Mouse (Mus musculus) forebrain, embryonic 11.5 days (tissue): ENCODE measurements at regions not wholly inside any gene's neighbourhood (a gene's known extent, or its start where the extent isn't known, plus 50 kb on each side); places are given as distances from the start of the nearest gene placed in this dataset.

ENCODE experiments used
- ATAC-seq: fragments of 200-750 bp; cut with Nextera tagmentation; replicated peaks from 2 replicates; pipeline ENCODE4 v1.8.0; 2017; ENCODE audit warnings: moderate TSS enrichment; ENCODE audit not compliant: low FRiP score
- DNase-seq: peaks from one replicate; pipeline ENCODE4 v3.0.0-alpha.2; 2017; ENCODE audit warnings: low spot score
- H3K27ac ChIP-seq: fragments of 300-500 bp; sonication (generic); 2 replicates; pipeline ENCODE4 v1.5.1; 2014; ENCODE audit warnings: low read depth, low read length
- H3K27me3 ChIP-seq: fragments of 300-500 bp; sonication (generic); 2 replicates; pipeline ENCODE4 v1.6.1; 2014; ENCODE audit warnings: mild to moderate bottlenecking, low read length, mixed read lengths; ENCODE audit not compliant: control insufficient read depth, insufficient read depth
- H3K36me3 ChIP-seq: fragments of 300-500 bp; sonication (generic); 2 replicates; pipeline ENCODE4 v1.6.1; 2014; ENCODE audit warnings: mild to moderate bottlenecking, low read length, moderate library complexity, mixed read lengths; ENCODE audit not compliant: control insufficient read depth, insufficient read depth
- H3K4me1 ChIP-seq: fragments of 300-500 bp; sonication (generic); replicated peaks from 2 replicates; pipeline ENCODE4 v1.6.1; 2014; ENCODE audit warnings: low read length, mixed read lengths; ENCODE audit not compliant: control insufficient read depth, insufficient read depth
- H3K4me2 ChIP-seq: fragments of 300-500 bp; sonication (generic); 2 replicates; pipeline ENCODE4 v1.6.1; 2014; ENCODE audit warnings: low read depth, mild to moderate bottlenecking, low read length, moderate library complexity, mixed read lengths; ENCODE audit not compliant: severe bottlenecking
- H3K4me3 ChIP-seq: fragments of 300-500 bp; sonication (generic); 2 replicates; pipeline ENCODE4 v1.5.1; 2014; ENCODE audit warnings: low read depth, low read length
- H3K9ac ChIP-seq: fragments of 300-500 bp; sonication (generic); 2 replicates; pipeline ENCODE4 v1.6.1; 2014; ENCODE audit warnings: low read length
- H3K9me3 ChIP-seq: fragments of 300-500 bp; sonication (generic); 2 replicates; pipeline ENCODE4 v1.6.1; 2016; ENCODE audit warnings: low read length, mixed read lengths; ENCODE audit not compliant: control insufficient read depth
- WGBS: fragments of 180-500 bp; shearing (Covaris S2); extraction: QIAGEN DNeasy Blood & Tissue Kit; methylation state at CpG from one replicate; pipeline ENCODE4 v1.1.7; 2014; 5-methylcytosine and 5-hydroxymethylcytosine counted together

GRCm38 (mm10) chr4:153603056-153603840 lies 120.6 kb upstream of the Ajap1 start:
- H3K4me1 ChIP-seq = peaks cover 6% of the 10 kb centered on the region; the same call in 1 of the 2 replicates
- H3K4me2 ChIP-seq = no peak overlapping the region
- no peaks in the 10 kb centered on the region for H3K9me3 ChIP-seq
- DNase-seq (no peak), ATAC-seq (no peak)
- H3K9ac ChIP-seq = no peak overlapping the region
- H3K36me3 ChIP-seq = no peaks in the 10 kb centered on the region
- 84% methylated on average over 11 of the region's 11 CpGs for WGBS
- no peak overlapping the region for H3K4me3 ChIP-seq
- H3K27me3 ChIP-seq = no peaks in the 10 kb centered on the region
- no peak overlapping the region for H3K27ac ChIP-seq

DNA sequence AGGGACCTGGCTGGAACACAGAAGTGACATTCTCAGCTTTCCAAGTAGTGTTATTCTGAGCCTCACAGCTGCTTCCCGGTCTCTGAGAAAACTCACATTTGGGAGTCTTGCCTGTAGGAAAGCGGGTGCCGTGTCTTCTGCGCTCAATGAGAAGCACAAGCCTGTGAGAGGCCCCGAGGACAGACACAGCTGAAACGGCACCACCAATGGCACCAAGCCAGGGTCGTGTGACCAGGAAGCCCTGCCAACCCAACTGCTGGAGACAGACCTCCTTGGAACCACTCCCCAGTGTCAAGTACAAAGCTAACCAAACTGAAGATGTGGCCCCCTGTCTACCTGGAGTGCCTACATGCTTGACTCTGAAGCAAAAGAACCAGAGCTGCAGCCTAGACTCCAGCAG lies 121.3 kb upstream of the Ajap1 start:
- no peaks in the 10 kb centered on the region for H3K36me3 ChIP-seq
- no peaks in the 10 kb centered on the region for H3K9me3 ChIP-seq
- H3K4me2 ChIP-seq = no peak overlapping the region
- H3K27me3 ChIP-seq = no peaks in the 10 kb centered on the region
- no peak for DNase-seq
- peaks cover 6% of the 10 kb centered on the region; the same call in 1 of the 2 replicates for H3K4me1 ChIP-seq
- H3K27ac ChIP-seq = no peak overlapping the region
- no peak overlapping the region for H3K9ac ChIP-seq
- H3K4me3 ChIP-seq = no peak overlapping the region
- no peak for ATAC-seq
- 91% methylated on average over 7 of the region's 7 CpGs for WGBS

DNA sequence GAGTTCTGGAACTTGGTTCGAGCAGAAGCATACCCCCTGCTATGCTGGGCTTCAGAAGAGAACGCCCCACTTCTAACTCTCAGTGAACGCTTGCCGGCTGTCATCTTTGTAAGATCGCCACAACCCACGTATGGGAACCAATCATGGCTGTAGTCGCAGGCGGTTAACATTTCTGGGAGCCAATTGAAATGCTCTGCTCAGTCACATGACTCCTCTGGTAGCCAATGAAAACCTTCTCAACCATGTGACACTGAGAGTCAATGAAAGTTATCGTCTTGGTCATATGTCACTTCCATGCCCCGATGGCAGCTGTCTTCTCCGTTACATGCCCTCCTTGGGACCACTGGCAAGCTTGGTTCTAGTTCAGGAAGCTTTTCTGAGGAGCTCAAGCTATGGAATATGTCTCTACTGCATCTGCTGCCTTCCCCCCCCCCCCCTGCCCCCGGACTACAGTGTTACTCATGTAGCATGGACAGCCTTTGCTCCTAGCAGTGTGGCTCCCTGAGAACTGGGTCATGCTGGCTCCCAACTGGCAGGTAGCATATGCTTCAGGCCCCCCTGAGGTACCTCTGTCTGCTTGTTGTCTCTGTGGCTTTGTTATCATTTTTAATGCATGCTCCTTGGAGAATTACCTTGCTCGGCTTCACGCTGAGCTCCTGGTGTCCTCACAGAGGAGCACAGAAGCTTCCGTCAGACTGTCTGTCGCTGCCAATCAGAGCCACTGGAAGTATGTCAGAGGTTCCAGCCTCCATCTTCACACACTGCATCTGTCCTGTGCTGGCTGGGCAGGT lies 122.3 kb upstream of the Ajap1 start:
- DNase-seq = no peak
- H3K9ac ChIP-seq = no peak overlapping the region
- 92% methylated on average over 16 of the region's 16 CpGs for WGBS
- H3K4me3 ChIP-seq = no peak overlapping the region
- H3K27me3 ChIP-seq = no peaks in the 10 kb centered on the region
- H3K4me1 ChIP-seq = peaks cover 3% of the 10 kb centered on the region; the same call in 1 of the 2 replicates
- no peaks in the 10 kb centered on the region for H3K9me3 ChIP-seq
- no peak for ATAC-seq
- no peak overlapping the region for H3K27ac ChIP-seq
- no peaks in the 10 kb centered on the region for H3K36me3 ChIP-seq
- no peak overlapping the region for H3K4me2 ChIP-seq

DNA sequence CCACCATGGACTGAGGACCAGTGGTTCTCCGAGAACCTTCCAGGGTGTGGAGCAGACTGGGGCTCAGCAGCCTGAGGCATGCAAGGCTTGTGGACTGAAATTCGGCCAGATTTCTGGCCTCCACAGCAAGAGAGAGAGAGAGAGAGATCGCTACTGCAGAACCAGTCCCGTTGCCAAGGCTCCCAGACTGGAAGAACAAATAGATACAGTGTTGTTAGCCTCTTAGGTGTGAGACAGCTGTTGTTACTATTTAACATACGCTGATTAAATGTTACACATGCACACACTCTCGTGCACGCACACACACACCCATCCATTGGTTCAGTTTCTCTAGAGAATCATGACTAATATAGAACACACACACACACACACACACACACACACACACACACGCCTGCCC lies 133.4 kb upstream of the Ajap1 start:
- no peaks in the 10 kb centered on the region for H3K27me3 ChIP-seq
- H3K36me3 ChIP-seq = no peaks in the 10 kb centered on the region
- WGBS = 84% methylated on average over 8 of the region's 8 CpGs
- ATAC-seq = no peak
- no peak overlapping the region for H3K9ac ChIP-seq
- H3K9me3 ChIP-seq = no peaks in the 10 kb centered on the region
- DNase-seq = no peak
- no peaks in the 10 kb centered on the region for H3K4me1 ChIP-seq
- no peak overlapping the region for H3K4me3 ChIP-seq
- no peak overlapping the region for H3K4me2 ChIP-seq
- no peak overlapping the region for H3K27ac ChIP-seq

DNA sequence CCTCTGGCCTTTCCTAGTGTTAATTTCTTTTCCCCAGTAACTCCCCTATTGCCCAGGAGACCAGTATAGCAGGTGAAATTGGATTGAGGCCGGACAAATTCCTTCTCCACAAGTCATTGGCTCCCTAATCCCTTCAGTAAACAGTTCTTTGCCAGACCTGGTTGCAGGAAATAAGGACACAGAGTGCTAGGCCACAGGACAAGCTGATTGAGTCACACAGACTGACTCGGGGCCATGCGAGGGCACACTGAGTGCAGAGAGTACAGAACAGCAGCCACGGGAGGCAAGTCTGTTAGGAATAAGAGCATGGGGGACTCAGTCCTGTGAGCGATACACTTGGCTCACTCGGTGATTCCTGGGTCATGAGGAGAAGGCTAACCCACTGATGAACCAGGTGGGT lies 134.3 kb upstream of the Ajap1 start:
- no peaks in the 10 kb centered on the region for H3K36me3 ChIP-seq
- no peak overlapping the region for H3K4me2 ChIP-seq
- 87% methylated on average over 6 of the region's 6 CpGs for WGBS
- no peak overlapping the region for H3K9ac ChIP-seq
- no peak for ATAC-seq
- no peaks in the 10 kb centered on the region for H3K27me3 ChIP-seq
- no peaks in the 10 kb centered on the region for H3K9me3 ChIP-seq
- H3K4me1 ChIP-seq = no peaks in the 10 kb centered on the region
- no peak for DNase-seq
- no peak overlapping the region for H3K27ac ChIP-seq
- no peak overlapping the region for H3K4me3 ChIP-seq

GRCm38 (mm10) chr4:153620871-153621270 lies 138.3 kb upstream of the Ajap1 start:
- H3K27ac ChIP-seq = no peak overlapping the region
- no peaks in the 10 kb centered on the region for H3K4me1 ChIP-seq
- 80% methylated on average over 5 of the region's 5 CpGs for WGBS
- H3K9me3 ChIP-seq = no peaks in the 10 kb centered on the region
- no peaks in the 10 kb centered on the region for H3K36me3 ChIP-seq
- no peak for DNase-seq
- ATAC-seq = no peak
- H3K4me3 ChIP-seq = no peak overlapping the region
- H3K27me3 ChIP-seq = no peaks in the 10 kb centered on the region
- H3K4me2 ChIP-seq = no peak overlapping the region
- H3K9ac ChIP-seq = no peak overlapping the region

GRCm38 (mm10) chr4:153631161-153631560 lies 148.6 kb upstream of the Ajap1 start:
- Histone ChIP-seq H3K9me3 (no peaks in the 10 kb centered on the region), H3K27ac (no peak overlapping the region), H3K9ac (no peak overlapping the region), H3K27me3 (no peaks in the 10 kb centered on the region), H3K4me1 (peaks cover 4% of the 10 kb centered on the region; the same call in 1 of the 2 replicates), H3K36me3 (no peaks in the 10 kb centered on the region), H3K4me2 (no peak overlapping the region), H3K4me3 (no peak overlapping the region)
- WGBS = 66% methylated on average over 7 of the region's 7 CpGs
- ATAC-seq (no peak), DNase-seq (no peak)

- DNase-seq (no peak), ATAC-seq (no peak)
- Histone ChIP-seq H3K36me3 (no peaks in the 10 kb centered on the region), H3K4me1 (peaks cover 4% of the 10 kb centered on the region), H3K9me3 (no peaks in the 10 kb centered on the region), H3K9ac (no peak overlapping the region), H3K27ac (no peak overlapping the region), H3K4me2 (no peak overlapping the region), H3K27me3 (no peaks in the 10 kb centered on the region), H3K4me3 (no peak overlapping the region)
- WGBS = 93% methylated on average over 5 of the region's 5 CpGs
Measured at GRCm38 (mm10) chr4:153632056-153632455, 149.4 kb upstream of the Ajap1 start.
